Mouse (Mus musculus): ENCODE data around the gene Hgd.
"Not testable (repeated sequence)": the region's sequence is repeated elsewhere in the genome, so short reads cannot be mapped to it uniquely, and the experiment has no call there.

Gene Hgd

DNA sequence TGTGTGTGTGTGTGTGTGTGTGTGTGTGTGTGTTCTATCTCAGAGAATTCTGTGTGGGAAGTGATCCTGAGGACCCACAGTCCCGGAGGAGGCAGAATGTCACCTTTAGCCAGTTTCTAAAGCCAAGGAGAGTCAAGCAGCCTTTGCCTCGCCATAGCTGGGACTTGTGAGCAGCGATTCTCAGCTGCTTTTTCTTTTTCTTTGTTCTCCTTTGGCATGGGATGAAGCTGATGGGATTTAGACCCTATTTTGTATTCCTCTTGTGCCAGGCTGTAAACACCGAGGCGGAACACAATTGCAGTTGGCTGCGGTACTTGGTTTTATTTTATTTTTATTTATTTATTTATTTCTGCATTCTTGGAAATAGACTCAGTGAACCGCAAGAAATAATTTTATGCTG is 49.1 kb downstream of the Hgd start:
- DNase-seq (ENCODE audit: low spot score) = no peak

DNA sequence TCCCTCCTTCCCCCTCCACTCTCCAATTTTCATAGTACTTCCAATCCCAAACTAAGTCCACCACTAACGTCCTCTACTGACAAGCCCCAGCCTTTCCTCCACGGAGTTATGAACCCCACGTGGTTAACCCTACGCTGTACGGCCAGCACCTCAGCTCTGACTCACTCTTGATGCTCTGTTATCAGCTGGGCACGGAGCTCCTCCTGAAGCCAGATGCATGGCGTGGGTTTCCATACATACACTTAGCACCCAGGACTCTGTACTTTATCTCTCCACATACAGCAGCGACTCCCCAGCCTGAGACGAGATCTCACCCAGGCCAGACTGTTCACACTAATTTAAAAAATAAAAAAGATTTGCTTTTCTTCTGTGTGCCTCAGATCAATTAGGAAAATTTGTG is 54.6 kb downstream of the Hgd start:
- DNase-seq (ENCODE audit: low spot score) = no peak

DNA sequence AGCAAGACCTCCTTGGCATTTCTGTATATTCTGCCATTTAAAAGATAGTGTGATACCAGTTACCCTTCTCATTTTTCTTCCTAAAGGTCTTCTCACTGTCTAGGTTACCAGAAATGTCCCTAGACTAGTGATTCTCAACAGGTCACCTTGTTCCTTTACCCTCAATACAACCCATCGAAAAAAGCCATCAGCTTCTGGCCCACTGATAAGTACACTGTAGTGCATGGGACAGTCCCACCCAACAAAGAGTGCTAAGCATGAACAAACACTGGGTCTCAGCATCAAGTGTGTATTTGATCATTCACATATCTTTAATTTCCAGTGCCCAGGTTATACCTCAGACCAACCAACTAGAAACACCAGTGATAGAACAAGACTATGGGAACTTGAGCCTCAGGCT is 55.1 kb downstream of the Hgd start:
- no peak for DNase-seq (ENCODE audit: low spot score)

GRCm38 (mm10) chr16:37636107-37636506 is 56.2 kb downstream of the Hgd start:
- DNase-seq (ENCODE audit: low spot score) = peak; percentile 62

- no peak for DNase-seq (ENCODE audit: low spot score)
Observed at GRCm38 (mm10) chr16:37637802-37638201, 57.8 kb downstream of the Hgd start.

DNA sequence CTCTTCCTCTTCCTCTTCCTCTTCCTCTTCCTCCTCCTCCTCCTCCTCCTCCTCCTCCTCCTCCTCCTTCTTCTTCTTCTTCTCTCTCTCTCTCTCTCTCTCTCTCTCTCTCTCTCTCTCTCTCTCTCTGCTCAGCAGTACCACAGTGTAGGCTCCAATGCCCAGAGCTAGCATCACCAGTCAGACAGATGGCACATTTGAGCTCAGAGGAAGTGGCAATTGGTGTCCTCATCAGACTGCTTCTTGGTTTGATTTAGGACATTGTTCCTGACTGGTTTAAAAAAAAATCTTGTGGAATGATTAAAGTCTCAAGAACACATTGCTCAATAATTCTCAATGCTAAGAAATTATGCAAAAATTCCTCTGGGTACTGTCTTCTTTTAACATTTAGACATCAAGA is 60.6 kb downstream of the Hgd start:
- not testable (repeated sequence) for DNase-seq (ENCODE audit: low spot score)

- DNase-seq (ENCODE audit: low spot score) = no peak
Observed at GRCm38 (mm10) chr16:37644486-37644885, 64.5 kb downstream of the Hgd start.

GRCm38 (mm10) chr16:37645211-37645610 is 65.3 kb downstream of the Hgd start:
- DNase-seq (ENCODE audit: low spot score) = no peak

- DNase-seq (ENCODE audit: low spot score) = no peak
Observed at GRCm38 (mm10) chr16:37645799-37646198, 65.8 kb downstream of the Hgd start.

GRCm38 (mm10) chr16:37647067-37647466 is 67.1 kb downstream of the Hgd start:
- no peak for DNase-seq (ENCODE audit: low spot score)

- no peak for DNase-seq (ENCODE audit: low spot score)
Observed at GRCm38 (mm10) chr16:37647936-37648335, 68.0 kb downstream of the Hgd start.

GRCm38 (mm10) chr16:37649068-37649467 is 69.1 kb downstream of the Hgd start:
- DNase-seq (ENCODE audit: low spot score) = no peak

DNA sequence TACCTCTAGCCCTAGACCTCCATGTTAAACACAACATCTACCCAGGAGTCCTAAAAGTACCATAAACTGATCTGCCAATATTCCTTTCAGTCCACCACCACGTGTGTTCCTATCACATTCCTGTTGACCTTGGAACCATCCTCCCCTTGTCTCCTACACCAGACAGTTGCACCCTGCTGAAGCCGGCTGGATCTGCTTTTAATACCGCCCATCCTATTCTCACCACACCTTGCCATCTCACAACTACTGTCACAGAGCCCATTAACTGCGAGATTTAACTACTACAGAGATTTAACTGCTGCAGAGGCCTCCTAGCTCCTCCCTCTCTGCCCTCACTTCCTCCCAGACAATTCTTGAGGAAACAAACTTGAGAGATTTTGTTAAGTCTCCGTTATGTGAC is 71.5 kb downstream of the Hgd start:
- DNase-seq (ENCODE audit: low spot score) = no peak

DNA sequence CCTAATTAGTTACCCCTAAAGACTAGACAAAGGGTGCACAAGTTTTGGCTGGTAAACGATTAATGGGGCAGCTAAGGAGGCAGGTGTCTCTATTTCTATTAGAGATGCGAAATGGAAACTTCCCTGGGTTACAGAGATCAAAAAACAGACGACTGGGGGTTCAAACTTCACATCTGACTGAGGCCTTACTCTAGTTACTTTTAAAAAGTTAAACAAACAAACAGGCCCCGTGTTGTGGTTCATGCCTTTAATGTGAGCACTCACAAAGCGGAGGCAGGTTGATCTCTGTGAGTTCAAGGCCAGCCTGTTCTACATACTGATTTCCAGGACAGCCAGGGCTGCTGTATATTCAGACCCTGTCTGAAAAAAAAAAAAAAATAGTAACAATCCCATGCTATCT is 72.7 kb downstream of the Hgd start:
- DNase-seq (ENCODE audit: low spot score) = no peak

DNA sequence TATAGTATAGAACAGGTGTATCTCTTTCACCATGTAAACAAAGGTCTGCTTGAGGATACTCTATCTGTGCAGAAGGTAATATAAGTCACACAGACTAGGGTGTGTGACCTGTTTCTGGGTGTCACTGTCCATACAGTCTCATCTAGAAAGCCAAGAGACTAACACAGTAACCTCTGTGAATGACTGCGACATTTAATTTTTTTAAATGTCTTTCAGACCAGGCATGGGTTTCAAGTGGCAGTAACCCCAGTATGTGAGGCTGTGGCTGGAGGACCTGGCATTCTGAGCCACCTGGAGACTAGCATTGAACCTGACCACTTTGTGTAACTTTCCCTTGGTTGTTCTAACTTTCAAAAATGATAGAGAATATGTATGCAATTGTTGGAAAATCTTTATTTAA is 73.1 kb downstream of the Hgd start:
- no peak for DNase-seq (ENCODE audit: low spot score)

DNA sequence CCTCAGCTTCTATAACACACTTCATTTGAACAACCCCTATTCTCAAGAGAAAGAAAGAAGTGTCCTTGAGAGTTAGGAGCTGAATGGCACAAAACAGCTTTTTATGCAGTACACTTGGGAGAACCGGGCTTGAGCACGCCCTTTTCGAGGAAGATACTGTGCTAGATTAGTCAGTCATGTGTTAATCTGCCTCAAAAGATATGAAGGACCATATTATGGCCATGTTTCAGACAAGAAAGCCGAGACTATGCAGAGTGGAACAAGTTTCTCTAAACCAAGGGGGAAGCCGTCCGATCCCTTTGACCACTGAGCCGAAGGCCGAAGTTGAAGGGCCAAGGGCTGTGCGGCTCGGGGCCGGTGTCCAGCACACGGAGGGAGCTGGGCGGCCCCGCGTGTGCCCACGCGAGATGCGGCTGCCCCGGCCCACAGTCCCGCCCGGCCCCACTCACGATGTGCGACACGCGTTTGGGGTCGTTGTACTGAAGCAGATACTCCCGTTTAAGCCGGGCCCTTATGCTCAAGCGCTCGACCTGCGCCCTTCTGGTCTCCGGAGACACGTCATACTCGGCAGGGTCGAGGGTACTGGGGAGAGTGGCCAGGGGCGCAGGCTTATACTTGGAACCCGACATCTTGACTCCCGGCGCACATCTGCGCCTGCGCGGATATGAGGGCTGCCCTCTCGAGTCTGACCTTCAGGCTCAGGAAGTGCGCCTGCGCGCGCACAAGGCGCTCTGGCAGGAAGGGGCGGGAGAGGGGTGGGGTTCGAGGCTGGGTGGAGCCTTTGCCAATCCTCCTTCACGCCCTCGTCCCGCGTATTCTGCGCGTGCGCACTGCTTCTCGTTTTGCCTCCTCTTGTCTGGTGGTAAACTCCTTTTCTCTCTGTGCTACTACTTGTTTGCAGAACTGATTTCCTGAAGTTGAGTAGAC is 74.0 kb downstream of the Hgd start, which contains the start of gene Ndufb4:
Gene Ndufb4 (minus strand): TSS at position 723 of the 927 bp plus-strand sequence.
- DNase-seq (ENCODE audit: low spot score) = peak; percentile 93

- DNase-seq (ENCODE audit: low spot score) = no peak
Observed at GRCm38 (mm10) chr16:37654831-37655455, 75.0 kb downstream of the Hgd start.

- no peak for DNase-seq (ENCODE audit: low spot score)
Observed at GRCm38 (mm10) chr16:37655756-37656347, 75.9 kb downstream of the Hgd start.

GRCm38 (mm10) chr16:37656796-37657195 is 76.8 kb downstream of the Hgd start:
- no peak for DNase-seq (ENCODE audit: low spot score)

DNA sequence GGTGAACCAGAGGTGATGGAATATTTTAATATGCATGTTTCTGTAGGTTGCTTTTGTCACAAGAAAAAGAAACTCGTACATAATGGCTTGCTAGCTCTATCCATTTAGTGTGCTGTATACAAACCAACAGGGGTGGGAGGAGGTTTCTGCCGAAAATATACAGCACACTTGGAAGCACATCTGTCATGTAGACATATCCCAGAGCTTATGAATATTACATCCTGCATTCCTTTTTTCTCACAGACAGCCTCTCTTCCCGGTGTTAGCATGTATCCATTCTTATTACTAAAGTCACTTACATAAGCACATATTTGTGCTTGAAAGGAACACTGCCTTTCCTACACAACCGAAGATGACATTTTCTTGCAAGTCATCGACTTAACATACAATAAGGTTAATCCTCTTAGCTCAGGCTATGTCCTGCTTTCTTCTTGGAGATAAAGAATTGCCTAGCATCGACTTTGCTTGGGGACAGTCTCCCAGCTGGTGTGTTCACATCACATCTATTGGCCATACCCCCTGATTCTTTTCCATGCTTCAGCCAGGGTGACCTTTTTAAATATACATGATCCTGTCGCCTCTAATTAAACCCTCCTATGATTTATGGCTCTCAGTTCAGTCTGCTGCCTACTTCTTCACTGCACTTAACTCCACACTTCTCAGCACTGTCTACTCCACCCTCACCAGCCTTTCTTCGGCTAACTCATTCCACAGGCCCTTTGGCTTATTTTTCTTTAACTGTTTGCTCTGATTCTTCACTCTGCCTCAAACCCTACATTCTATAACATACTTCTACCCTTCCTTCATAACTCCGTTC is 83.9 kb downstream of the Hgd start:
- no peak for DNase-seq (ENCODE audit: low spot score)

GRCm38 (mm10) chr16:37665394-37665935 is 85.5 kb downstream of the Hgd start:
- no peak for DNase-seq (ENCODE audit: low spot score)
